Mouse (Mus musculus): ENCODE measurements around the gene Osbpl10. TPM values are rescaled to one million over a fixed set of nuclear protein-coding genes. Genes with fewer than 3 reads are reported as not detected.
"Not testable (repeated sequence)": the region's sequence is repeated elsewhere in the genome, so short reads cannot be mapped to it uniquely, and the experiment has no call there.

Gene Osbpl10
- polyA plus RNA-seq, 1 experiment = not detected

GRCm38 (mm10) chr9:115260464-115260863 is 282.1 kb downstream of the Osbpl10 start:
- WGBS = 88% methylated on average over 7 of the region's 7 CpGs
- Histone ChIP-seq H3K27ac (ENCODE audit: insufficient read depth, low read depth, low read length) (no peak overlapping the region), H3K4me3 (ENCODE audit: insufficient read depth, low read depth, low read length) (no peak overlapping the region), H3K4me1 (ENCODE audit: control insufficient read depth, insufficient read depth, low read length) (0 out of 2 replicates have a peak, but pooled peaks cover 2% of the 10 kb centered on the region)
- no peak for TF ChIP-seq CTCF (IDR thresholded peaks at IDR 0.05; ENCODE audit: insufficient read depth, low read depth, low read length)
- no peak for TF ChIP-seq POLR2A (IDR thresholded peaks at IDR 0.05; ENCODE audit: insufficient read depth, low read depth, low read length)

- no peak overlapping the region for H3K4me3 ChIP-seq (ENCODE audit: insufficient read depth, low read depth, low read length)
- 53% methylated on average over 8 of the region's 8 CpGs for WGBS
Measured at GRCm38 (mm10) chr9:115261456-115261855, 283.1 kb downstream of the Osbpl10 start.

GRCm38 (mm10) chr9:115261896-115262295 is 283.5 kb downstream of the Osbpl10 start:
- Histone ChIP-seq H3K4me1 (ENCODE audit: control insufficient read depth, insufficient read depth, low read length) (0 out of 2 replicates have a peak, but pooled peaks cover 2% of the 10 kb centered on the region), H3K4me3 (ENCODE audit: insufficient read depth, low read depth, low read length) (no peak overlapping the region), H3K27ac (ENCODE audit: insufficient read depth, low read depth, low read length) (no peak overlapping the region)
- 81% methylated on average over 5 of the region's 5 CpGs for WGBS
- TF ChIP-seq POLR2A (IDR thresholded peaks at IDR 0.05; ENCODE audit: insufficient read depth, low read depth, low read length) (no peak), CTCF (IDR thresholded peaks at IDR 0.05; ENCODE audit: insufficient read depth, low read depth, low read length) (no peak)

More at GRCm38 (mm10) chr9:115261456-115261855, 283.1 kb downstream of the Osbpl10 start:
- no peak for TF ChIP-seq POLR2A (IDR thresholded peaks at IDR 0.05; ENCODE audit: insufficient read depth, low read depth, low read length)
- no peak for TF ChIP-seq CTCF (IDR thresholded peaks at IDR 0.05; ENCODE audit: insufficient read depth, low read depth, low read length)
- no peak overlapping the region for H3K27ac ChIP-seq (ENCODE audit: insufficient read depth, low read depth, low read length)
- 0 out of 2 replicates have a peak, but pooled peaks cover 2% of the 10 kb centered on the region for H3K4me1 ChIP-seq (ENCODE audit: control insufficient read depth, insufficient read depth, low read length)

- 92% methylated on average over 3 of the region's 3 CpGs for WGBS
- H3K27ac ChIP-seq (ENCODE audit: insufficient read depth, low read depth, low read length) = no peak overlapping the region
Measured at GRCm38 (mm10) chr9:115271556-115271955, 293.2 kb downstream of the Osbpl10 start.

GRCm38 (mm10) chr9:115272451-115272850 is 294.1 kb downstream of the Osbpl10 start:
- not testable (repeated sequence) for H3K27ac ChIP-seq (ENCODE audit: insufficient read depth, low read depth, low read length); H3K4me1 ChIP-seq (ENCODE audit: control insufficient read depth, insufficient read depth, low read length); H3K4me3 ChIP-seq (ENCODE audit: insufficient read depth, low read depth, low read length)
- WGBS = 92% methylated on average over 5 of the region's 5 CpGs

More at GRCm38 (mm10) chr9:115271556-115271955, 293.2 kb downstream of the Osbpl10 start:
- TF ChIP-seq CTCF (IDR thresholded peaks at IDR 0.05; ENCODE audit: insufficient read depth, low read depth, low read length) (no peak), POLR2A (IDR thresholded peaks at IDR 0.05; ENCODE audit: insufficient read depth, low read depth, low read length) (no peak)
- no peaks in the 10 kb centered on the region for H3K4me1 ChIP-seq (ENCODE audit: control insufficient read depth, insufficient read depth, low read length)
- no peak overlapping the region for H3K4me3 ChIP-seq (ENCODE audit: insufficient read depth, low read depth, low read length)

- Histone ChIP-seq H3K4me1 (ENCODE audit: control insufficient read depth, insufficient read depth, low read length) (no peaks in the 10 kb centered on the region), H3K27ac (ENCODE audit: insufficient read depth, low read depth, low read length) (no peak overlapping the region), H3K4me3 (ENCODE audit: insufficient read depth, low read depth, low read length) (no peak overlapping the region)
- no peak for TF ChIP-seq POLR2A (IDR thresholded peaks at IDR 0.05; ENCODE audit: insufficient read depth, low read depth, low read length)
- TF ChIP-seq CTCF (IDR thresholded peaks at IDR 0.05; ENCODE audit: insufficient read depth, low read depth, low read length) = no peak
- 96% methylated on average over 7 of the region's 7 CpGs for WGBS
Measured at GRCm38 (mm10) chr9:115273095-115273649, 294.8 kb downstream of the Osbpl10 start.

- no peak overlapping the region for H3K27ac ChIP-seq (ENCODE audit: insufficient read depth, low read depth, low read length)
- TF ChIP-seq POLR2A (IDR thresholded peaks at IDR 0.05; ENCODE audit: insufficient read depth, low read depth, low read length) = no peak
- no peak for TF ChIP-seq CTCF (IDR thresholded peaks at IDR 0.05; ENCODE audit: insufficient read depth, low read depth, low read length)
- H3K4me1 ChIP-seq (ENCODE audit: control insufficient read depth, insufficient read depth, low read length) = no peaks in the 10 kb centered on the region
- WGBS = 88% methylated on average over 6 of the region's 6 CpGs
- no peak overlapping the region for H3K4me3 ChIP-seq (ENCODE audit: insufficient read depth, low read depth, low read length)
Measured at GRCm38 (mm10) chr9:115274806-115275205, 296.4 kb downstream of the Osbpl10 start.

- TF ChIP-seq CTCF (IDR thresholded peaks at IDR 0.05; ENCODE audit: insufficient read depth, low read depth, low read length) (no peak), POLR2A (IDR thresholded peaks at IDR 0.05; ENCODE audit: insufficient read depth, low read depth, low read length) (no peak)
- 0 out of 2 replicates have a peak, but pooled peaks cover 2% of the 10 kb centered on the region for H3K4me1 ChIP-seq (ENCODE audit: control insufficient read depth, insufficient read depth, low read length)
- 100% methylated on average over 1 of the region's 1 CpGs for WGBS
- H3K27ac ChIP-seq (ENCODE audit: insufficient read depth, low read depth, low read length) = no peak overlapping the region
- H3K4me3 ChIP-seq (ENCODE audit: insufficient read depth, low read depth, low read length) = no peak overlapping the region
Measured at GRCm38 (mm10) chr9:115278641-115279040, 300.3 kb downstream of the Osbpl10 start.

Other genes with a start within 250 kb of the Osbpl10 start
- gene Cmtm6, start 247.5 kb upstream of the Osbpl10 start, polyA plus RNA-seq (2012; ENCODE audit: insufficient read depth, insufficient read length, low replicate concordance, missing spikeins) = not detected in 2 replicates
- not detected in 2 replicates for gene Cmtm7, start 196.7 kb upstream of the Osbpl10 start, polyA plus RNA-seq (2012; ENCODE audit: insufficient read depth, insufficient read length, low replicate concordance, missing spikeins)
- not detected in 2 replicates for gene Cmtm8, start 134.4 kb upstream of the Osbpl10 start, polyA plus RNA-seq (2012; ENCODE audit: insufficient read depth, insufficient read length, low replicate concordance, missing spikeins)
- not detected in 2 replicates for gene Gpd1l, start 44.6 kb upstream of the Osbpl10 start, polyA plus RNA-seq (2012; ENCODE audit: insufficient read depth, insufficient read length, low replicate concordance, missing spikeins)
- gene Rps27rt, start 4.2 kb downstream of the Osbpl10 start, polyA plus RNA-seq (2012; ENCODE audit: insufficient read depth, insufficient read length, low replicate concordance, missing spikeins) = not detected in 2 replicates